Mouse (Mus musculus) heart, adult 11 months (tissue): ENCODE results near the gene Rangrf.
A peak's percentile ranks its signal among the peaks of the same experiment; 100 is the strongest.
"Not testable (repeated sequence)": the region's sequence is repeated elsewhere in the genome, so short reads cannot be mapped to it uniquely, and the experiment has no call there.

Experiments
- DNase-seq: peaks from one replicate; pipeline ENCODE4 v3.0.0; 2022

The Rangrf gene

GRCm38 (mm10) chr11:68975085-68975484 lies at the start of gene Rangrf:
Gene Rangrf (minus strand): TSS chr11:68975185.
- DNase-seq = no peak

- no peak for DNase-seq
Observed at GRCm38 (mm10) chr11:69020691-69021090, 45.7 kb upstream of the Rangrf start.

- no peak for DNase-seq
Observed at GRCm38 (mm10) chr11:69016755-69017154, 41.8 kb upstream of the Rangrf start.

GRCm38 (mm10) chr11:69015644-69016441 lies 40.9 kb upstream of the Rangrf start, which contains the start of gene Ctc1:
Gene Ctc1 (plus strand): TSS chr11:69015911.
- DNase-seq = peak; percentile 99

GRCm38 (mm10) chr11:69012071-69012601 lies 37.2 kb upstream of the Rangrf start:
- peak; percentile 99 for DNase-seq

- not testable (repeated sequence) for DNase-seq
Observed at GRCm38 (mm10) chr11:69011445-69011844, 36.5 kb upstream of the Rangrf start.

GRCm38 (mm10) chr11:69010400-69011323 lies 35.7 kb upstream of the Rangrf start:
- DNase-seq = no peak

GRCm38 (mm10) chr11:69009508-69009907 lies 34.5 kb upstream of the Rangrf start:
- no peak for DNase-seq

- DNase-seq = peak; percentile 98
Observed at GRCm38 (mm10) chr11:69008182-69009121, 33.5 kb upstream of the Rangrf start, which contains the start of gene Pfas. Gene Pfas (minus strand): TSS chr11:69008460.

- not testable (repeated sequence) for DNase-seq
Observed at GRCm38 (mm10) chr11:69006575-69006974, 31.6 kb upstream of the Rangrf start.

- DNase-seq = no peak
Observed at GRCm38 (mm10) chr11:69005193-69005592, 30.2 kb upstream of the Rangrf start.

- no peak for DNase-seq
Observed at GRCm38 (mm10) chr11:69003592-69003991, 28.6 kb upstream of the Rangrf start.

GRCm38 (mm10) chr11:69002782-69003181 lies 27.8 kb upstream of the Rangrf start:
- DNase-seq = not testable (repeated sequence)

GRCm38 (mm10) chr11:68997080-68997479 lies 22.1 kb upstream of the Rangrf start:
- DNase-seq = no peak

GRCm38 (mm10) chr11:68994377-68994776 lies 19.4 kb upstream of the Rangrf start:
- no peak for DNase-seq

- peak; percentile 91 for DNase-seq
Observed at GRCm38 (mm10) chr11:68993122-68993521, 18.1 kb upstream of the Rangrf start.

GRCm38 (mm10) chr11:68988341-68988740 lies 13.4 kb upstream of the Rangrf start:
- DNase-seq = peak; percentile 92

GRCm38 (mm10) chr11:68987365-68987882 lies 12.4 kb upstream of the Rangrf start:
- no peak for DNase-seq

- peak; percentile 94 for DNase-seq
Observed at GRCm38 (mm10) chr11:68982639-68983369, 7.8 kb upstream of the Rangrf start.

GRCm38 (mm10) chr11:68980919-68981318 lies 5.9 kb upstream of the Rangrf start:
- DNase-seq = no peak

GRCm38 (mm10) chr11:68979320-68979733 lies 4.3 kb upstream of the Rangrf start:
- DNase-seq = no peak
